Mouse (Mus musculus): ENCODE data around the gene Sync.

DNA sequence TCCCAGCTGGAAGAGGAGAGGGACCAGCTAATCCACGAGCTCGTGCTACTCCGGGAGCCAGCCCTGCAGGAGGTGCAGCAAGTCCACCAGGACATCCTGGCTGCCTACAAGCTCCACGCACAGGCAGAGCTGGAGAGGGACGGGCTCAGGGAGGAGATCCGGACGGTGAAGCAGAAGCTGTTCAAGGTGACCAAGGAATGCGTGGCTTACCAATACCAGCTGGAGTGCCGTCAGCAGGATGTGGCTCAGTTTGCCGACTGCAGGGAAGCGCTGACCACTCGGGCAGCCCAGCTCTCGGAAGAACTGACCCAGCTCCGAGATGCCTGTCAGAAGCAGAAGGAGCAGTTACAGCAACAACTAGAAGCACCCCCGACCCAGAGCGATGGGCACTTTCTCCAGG, 6.3 kb downstream of the Sync start:
- no peak for TF ChIP-seq CTCF (IDR thresholded peaks at IDR 0.05 in 2 of 3, conservative IDR thresholded peaks at IDR 0.05 in 1 of 3; ENCODE audit: control insufficient read depth in 1 of 3, insufficient read depth in 1 of 3, low read depth in 2 of 3, low read length in 3 of 3, poor library complexity in 1 of 3, severe bottlenecking in 1 of 3)
- TF ChIP-seq POLR2A (IDR thresholded peaks at IDR 0.05; ENCODE audit: control insufficient read depth in 1 of 2, insufficient read depth in 1 of 2, low read depth in 1 of 2, low read length in 2 of 2, poor library complexity in 1 of 2) = no peak
- no peak for TF ChIP-seq MAZ (IDR thresholded peaks at IDR 0.05; ENCODE audit: low read depth, low read length)
- TF ChIP-seq BHLHE40 (IDR thresholded peaks at IDR 0.05; ENCODE audit: borderline replicate concordance, low read depth, low read length) = no peak
- no peak for TF ChIP-seq CHD2 (IDR thresholded peaks at IDR 0.05; ENCODE audit: low read length)
- no peak for TF ChIP-seq UBTF (IDR thresholded peaks at IDR 0.05; ENCODE audit: borderline replicate concordance, insufficient read depth, low read depth, low read length)
- TF ChIP-seq GATA1 (IDR thresholded peaks at IDR 0.05; ENCODE audit: low read depth, low read length) = no peak
- no peak for TF ChIP-seq USF1 (IDR thresholded peaks at IDR 0.05; ENCODE audit: low read depth, low read length)
- no peak for TF ChIP-seq POLR2AphosphoS5 (IDR thresholded peaks at IDR 0.05; ENCODE audit: borderline replicate concordance, low read depth, low read length)

Data from MEL (cell line).